Mouse (Mus musculus) lung, postnatal 0 days (tissue): ENCODE results near the gene Capn1.

Source experiments
- CTCF ChIP-seq: IDR thresholded peaks from 2 replicates; pipeline ENCODE4 v1.5.1; 2016; ENCODE audit warnings: antibody characterized with exemption, mild to moderate bottlenecking
- EP300 ChIP-seq: IDR thresholded peaks from 2 replicates; pipeline ENCODE4 v1.6.1; 2016; ENCODE audit warnings: antibody characterized with exemption, mild to moderate bottlenecking, control low read depth

GRCm38 (mm10) chr19:5989585-5989984, 26.1 kb downstream of the Capn1 start:
- TF ChIP-seq CTCF (no peak), EP300 (no peak)
